Mouse (Mus musculus): ENCODE measurements around the gene Zfp663.
A peak's percentile ranks its signal among the peaks of the same experiment; 100 is the strongest.

Gene Zfp663

GRCm38 (mm10) chr2:165370348-165370747 is 1.8 kb upstream of the Zfp663 start:
- DNase-seq (ENCODE audit: low read depth, low spot score): no peak

- no peak for DNase-seq (ENCODE audit: low read depth, low spot score)
Measured at GRCm38 (mm10) chr2:165367868-165368439, 575 bp downstream of the Zfp663 start.

GRCm38 (mm10) chr2:165367047-165367520 is 1.4 kb downstream of the Zfp663 start:
- no peak for DNase-seq (ENCODE audit: low read depth, low spot score)

GRCm38 (mm10) chr2:165364334-165365091 is 4.0 kb downstream of the Zfp663 start:
- no peak for DNase-seq (ENCODE audit: low read depth, low spot score)

- DNase-seq (ENCODE audit: low read depth, low spot score): no peak
Measured at GRCm38 (mm10) chr2:165363282-165363681, 5.2 kb downstream of the Zfp663 start.

GRCm38 (mm10) chr2:165360861-165361260 is 7.7 kb downstream of the Zfp663 start:
- DNase-seq (ENCODE audit: low read depth, low spot score): no peak

- DNase-seq (ENCODE audit: low read depth, low spot score): peak; percentile 62
Measured at GRCm38 (mm10) chr2:165351828-165352513, 16.6 kb downstream of the Zfp663 start.

- DNase-seq (ENCODE audit: low read depth, low spot score): no peak
Measured at GRCm38 (mm10) chr2:165349466-165349865, 19.1 kb downstream of the Zfp663 start.

- no peak for DNase-seq (ENCODE audit: low read depth, low spot score)
Measured at GRCm38 (mm10) chr2:165346180-165346579, 22.3 kb downstream of the Zfp663 start.

- no peak for DNase-seq (ENCODE audit: low read depth, low spot score)
Measured at GRCm38 (mm10) chr2:165337191-165337590, 31.3 kb downstream of the Zfp663 start.

- DNase-seq (ENCODE audit: low read depth, low spot score): no peak
Measured at GRCm38 (mm10) chr2:165332610-165333210, 35.8 kb downstream of the Zfp663 start.

- DNase-seq (ENCODE audit: low read depth, low spot score): no peak
Measured at GRCm38 (mm10) chr2:165329703-165330102, 38.8 kb downstream of the Zfp663 start.

- DNase-seq (ENCODE audit: low read depth, low spot score): no peak
Measured at GRCm38 (mm10) chr2:165328746-165329145, 39.8 kb downstream of the Zfp663 start.

- DNase-seq (ENCODE audit: low read depth, low spot score): no peak
Measured at GRCm38 (mm10) chr2:165327386-165327785, 41.1 kb downstream of the Zfp663 start.

- DNase-seq (ENCODE audit: low read depth, low spot score): peak; percentile 98
Measured at GRCm38 (mm10) chr2:165326304-165327190, 42.0 kb downstream of the Zfp663 start, which contains the start of gene Elmo2. Elmo2 (minus strand) TSS chr2:165326479.

GRCm38 (mm10) chr2:165325521-165326303 is 42.8 kb downstream of the Zfp663 start:
- no peak for DNase-seq (ENCODE audit: low read depth, low spot score)

GRCm38 (mm10) chr2:165323928-165324327 is 44.6 kb downstream of the Zfp663 start:
- DNase-seq (ENCODE audit: low read depth, low spot score): no peak

- no peak for DNase-seq (ENCODE audit: low read depth, low spot score)
Measured at GRCm38 (mm10) chr2:165323484-165323883, 45.0 kb downstream of the Zfp663 start.

- DNase-seq (ENCODE audit: low read depth, low spot score): no peak
Measured at GRCm38 (mm10) chr2:165321981-165322735, 46.4 kb downstream of the Zfp663 start.

Measured in telencephalon, adult 2 months (tissue).